Mouse (Mus musculus) CD4-positive, CD25-positive, alpha-beta regulatory T cell (primary cell): ENCODE results near the gene Mia2. TPM values are rescaled to one million over a fixed set of nuclear protein-coding genes. Genes with fewer than 3 reads are reported as not detected.

Experiments used
- polyA plus RNA-seq: library from polyadenylated mRNA; unstranded; fragments of 100-300 nt; shearing (Covaris generic); gene quantifications from one replicate; pipeline ENCODE4 v1.2.1, GENCODE M21; 2017

Gene Mia2
- polyA plus RNA-seq = 162 TPM

DNA sequence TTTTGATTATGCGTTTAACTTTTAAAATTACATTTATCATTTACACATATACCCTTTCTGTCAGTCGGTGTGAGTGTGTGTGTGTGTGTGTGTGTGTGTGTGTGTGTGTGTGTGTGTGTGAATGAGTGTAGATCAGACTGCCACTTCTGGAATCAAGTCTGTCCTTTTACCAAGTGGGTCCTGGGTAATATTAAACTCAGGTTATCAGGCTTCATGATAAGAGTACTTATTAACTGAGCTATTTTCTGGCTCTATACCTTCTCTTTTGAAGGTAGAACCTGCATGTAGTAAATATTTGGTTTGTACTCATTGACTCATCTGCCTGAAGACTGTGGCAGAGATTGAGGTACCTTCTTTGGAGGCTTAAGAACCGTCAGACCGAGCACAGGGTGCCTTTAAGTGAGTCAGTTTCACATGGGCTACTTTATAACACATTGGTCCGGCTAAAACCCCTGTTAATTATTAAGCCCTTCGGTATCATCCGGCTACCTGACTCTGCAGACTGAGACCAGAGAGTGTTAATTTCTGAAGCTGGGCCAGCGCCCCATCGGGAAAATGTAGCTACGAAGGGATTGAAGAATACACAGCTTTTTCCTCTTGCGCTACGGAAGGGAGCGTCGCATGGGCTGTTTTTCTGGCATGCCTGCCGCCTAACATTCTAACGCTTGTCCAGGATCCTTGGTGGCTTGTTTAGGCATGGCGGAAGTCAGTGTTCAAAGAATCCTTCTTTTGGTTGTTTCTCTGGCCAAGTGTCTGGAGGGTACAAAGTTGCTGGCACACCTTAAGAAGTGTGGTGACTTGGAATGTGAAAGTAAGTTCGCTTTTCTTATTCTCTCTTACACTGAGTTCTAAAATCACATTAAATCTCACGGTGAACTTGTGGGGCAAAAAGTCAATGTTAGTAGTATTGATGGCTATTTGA, at the start of gene Mia2:
Gene Mia2 (plus strand): TSS at position 696 of the 922 bp plus-strand sequence.

GRCm38 (mm10) chr12:59060993-59061595, 34.5 kb upstream of the Mia2 start, which contains the start of gene Trappc6b:
Gene Trappc6b, minus strand, starts transcription at chr12:59061472.

GRCm38 (mm10) chr12:59066448-59067077, 29.0 kb upstream of the Mia2 start, which contains the start of gene Pnn:
Gene Pnn, plus strand, starts transcription at chr12:59066884.

DNA sequence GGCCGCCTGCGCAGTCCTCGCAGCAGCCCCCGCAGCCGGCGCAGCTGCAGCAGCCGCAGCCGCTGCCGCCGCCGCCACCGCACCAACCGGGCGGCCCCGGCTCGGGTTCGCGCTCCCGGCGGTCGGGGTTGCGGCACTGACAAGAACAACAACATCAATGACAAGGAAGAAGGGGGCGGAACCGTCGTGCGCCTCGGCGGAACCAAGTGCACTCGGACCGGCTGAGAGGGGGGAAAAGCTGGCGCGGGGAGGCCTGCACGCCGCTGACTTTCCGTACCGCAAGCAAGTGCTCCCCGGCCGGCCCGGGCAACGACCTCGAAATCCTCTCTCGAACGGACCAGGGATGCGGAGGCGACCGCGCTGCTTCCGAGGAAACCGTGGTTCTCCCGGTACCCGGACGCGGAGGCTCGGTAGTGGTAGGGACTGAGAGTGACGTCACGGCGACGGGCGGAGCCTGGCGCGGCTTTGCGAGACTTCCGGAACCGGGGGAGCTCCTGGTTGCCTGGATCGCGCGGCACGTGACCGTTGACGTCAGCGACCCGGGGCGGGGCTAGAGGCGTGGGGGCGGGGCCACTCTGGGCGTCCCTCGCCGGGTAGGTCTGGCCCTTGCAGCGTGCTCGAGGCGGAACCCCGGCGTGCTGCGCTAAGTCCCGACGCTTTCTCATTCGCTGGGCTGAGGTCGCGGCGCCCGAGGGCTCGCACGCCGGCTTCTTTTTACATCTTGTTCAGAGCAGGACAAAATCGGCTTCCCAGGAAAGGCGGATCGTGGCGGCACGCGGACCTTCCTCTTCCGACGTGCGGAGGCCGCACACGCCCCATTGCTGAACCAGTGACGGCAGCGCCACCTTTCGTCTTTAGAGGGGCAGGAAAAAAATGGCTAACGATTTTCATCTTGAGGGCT, 124.0 kb downstream of the Mia2 start, which contains the start of gene Fbxo33:
Gene Fbxo33 (minus strand): TSS at position 401 of the 901 bp plus-strand sequence.

Other genes starting within 250 kb of the Mia2 start
- 28.7 TPM for gene Sec23a, start 83.8 kb upstream of the Mia2 start, polyA plus RNA-seq
- gene Gemin2, start 82.4 kb upstream of the Mia2 start, polyA plus RNA-seq = 27.2 TPM
- 105 TPM for gene Trappc6b, start 34.3 kb upstream of the Mia2 start, polyA plus RNA-seq
- 121 TPM for gene Pnn, start 28.9 kb upstream of the Mia2 start, polyA plus RNA-seq
- gene Fbxo33, start 123.9 kb downstream of the Mia2 start, polyA plus RNA-seq = 31.4 TPM